Mouse (Mus musculus): ENCODE results near the gene Cc2d1b.
A peak's percentile ranks its signal among the peaks of the same experiment; 100 is the strongest.

DNA sequence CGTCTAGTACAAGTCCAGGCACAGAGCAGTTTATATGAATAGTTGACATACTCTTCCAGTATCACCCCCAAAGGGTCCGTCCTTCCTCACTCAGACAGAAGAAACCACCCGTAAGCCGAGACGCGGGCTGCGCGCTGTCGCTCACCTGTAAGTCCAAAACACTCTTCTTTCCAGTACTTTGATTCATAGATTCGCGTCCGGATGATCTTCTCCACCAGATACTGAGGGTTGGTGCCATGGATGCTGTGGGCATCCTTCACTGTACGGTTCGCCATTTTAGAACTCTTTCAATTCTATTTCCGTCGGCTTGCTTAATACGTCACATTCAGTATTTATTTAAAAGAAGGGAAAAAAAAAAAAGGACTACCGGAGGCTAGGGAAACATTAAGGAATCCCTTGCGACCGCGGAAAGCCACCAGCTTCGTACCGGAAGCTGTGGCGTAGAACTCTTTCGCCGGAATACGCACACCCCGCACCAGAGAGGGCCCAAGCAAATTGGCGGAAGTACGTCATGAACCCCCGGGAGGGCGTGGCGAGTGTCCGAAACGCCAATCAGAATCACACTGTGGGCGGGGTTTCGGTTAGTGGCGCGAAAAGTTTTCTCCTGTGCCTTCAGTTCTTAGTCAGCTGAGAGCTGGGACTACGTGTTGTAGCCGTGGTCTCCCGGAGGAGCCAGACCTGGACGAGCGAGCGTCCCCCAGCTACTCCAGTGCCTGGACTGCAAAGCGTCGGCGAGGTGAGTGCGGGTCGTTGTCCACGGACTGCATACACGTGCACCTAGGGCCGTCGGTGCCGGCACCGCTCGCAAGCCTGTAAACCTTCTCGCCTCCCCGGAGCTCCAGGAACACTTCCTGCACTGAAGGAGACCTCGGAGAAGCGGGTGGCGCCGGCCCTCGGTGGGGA lies 40.6 kb upstream of the Cc2d1b start, which contains the start of the genes Prpf38a and Orc1:
- TF ChIP-seq CTCF (IDR thresholded peaks at IDR 0.05 in 2 of 3, conservative IDR thresholded peaks at IDR 0.05 in 1 of 3; ENCODE audit: control insufficient read depth in 1 of 3, insufficient read depth in 1 of 3, low read depth in 2 of 3, low read length in 3 of 3, poor library complexity in 1 of 3, severe bottlenecking in 1 of 3) (no peak), TBP (IDR thresholded peaks at IDR 0.05; ENCODE audit: low read depth, low read length) (peak; percentile 90), GATA1 (IDR thresholded peaks at IDR 0.05; ENCODE audit: low read depth, low read length) (no peak), EP300 (IDR thresholded peaks at IDR 0.05; ENCODE audit: low read depth in 1 of 2, low read length in 2 of 2) (no peak), POLR2A (IDR thresholded peaks at IDR 0.05; ENCODE audit: control insufficient read depth in 1 of 2, insufficient read depth in 1 of 2, low read depth in 1 of 2, low read length in 2 of 2, poor library complexity in 1 of 2) (peak; percentile 86 to 98)
